Mouse (Mus musculus) midbrain, embryonic 16.5 days (tissue): ENCODE results near the gene Wdr72. TPM values are rescaled to one million over a fixed set of nuclear protein-coding genes. Genes with fewer than 3 reads are reported as not detected.

Source experiments
- ATAC-seq: fragments of 200-750 bp; cut with Nextera tagmentation; 2 replicates; pipeline ENCODE4 v1.8.0; 2017; ENCODE audit warnings: moderate TSS enrichment
- H3K27ac ChIP-seq: fragments of 300-500 bp; sonication (generic); 2 replicates; pipeline ENCODE4 v1.5.1; 2014; ENCODE audit warnings: mild to moderate bottlenecking, low read length, mixed read lengths
- H3K27me3 ChIP-seq: fragments of 300-500 bp; sonication (generic); 2 replicates; pipeline ENCODE4 v1.6.1; 2014; ENCODE audit warnings: low read depth, low read length, mixed read lengths; ENCODE audit not compliant: control insufficient read depth, insufficient read depth
- H3K36me3 ChIP-seq: fragments of 300-500 bp; sonication (generic); 2 replicates; pipeline ENCODE4 v1.6.1; 2014; ENCODE audit warnings: mild to moderate bottlenecking, low read length, moderate library complexity, mixed read lengths; ENCODE audit not compliant: control insufficient read depth, insufficient read depth
- H3K4me1 ChIP-seq: fragments of 300-500 bp; sonication (generic); 2 replicates; pipeline ENCODE4 v1.6.1; 2014; ENCODE audit warnings: mild to moderate bottlenecking, low read length, mixed read lengths; ENCODE audit not compliant: control insufficient read depth, insufficient read depth
- H3K4me2 ChIP-seq: fragments of 300-500 bp; sonication (generic); 2 replicates; pipeline ENCODE4 v1.6.1; 2014; ENCODE audit warnings: mild to moderate bottlenecking, low read length, mixed read lengths
- H3K4me3 ChIP-seq: fragments of 300-500 bp; sonication (generic); 2 replicates; pipeline ENCODE4 v1.5.1; 2014; ENCODE audit warnings: low read depth, mild to moderate bottlenecking, low read length, moderate library complexity, mixed read lengths
- H3K9ac ChIP-seq: fragments of 300-500 bp; sonication (generic); 2 replicates; pipeline ENCODE4 v1.6.1; 2014; ENCODE audit warnings: low read depth, low read length, mixed read lengths
- H3K9me3 ChIP-seq: fragments of 300-500 bp; sonication (generic); replicated peaks from 2 replicates; pipeline ENCODE4 v1.6.1; 2014; ENCODE audit warnings: mild to moderate bottlenecking, low read length, mixed read lengths; ENCODE audit not compliant: control insufficient read depth, poor library complexity, severe bottlenecking
- WGBS: fragments of 180-500 bp; shearing (Covaris S2); extraction: QIAGEN DNeasy Blood & Tissue Kit; methylation state at CpG from one replicate; pipeline ENCODE4 v1.1.7; 2014; 5-methylcytosine and 5-hydroxymethylcytosine counted together
- polyA plus RNA-seq: library from polyadenylated mRNA; unstranded; fragments of >200 nt; fragmentation: Nextera tagmentation; extraction: Ambion mirVana; gene quantifications from 2 replicates; pipeline ENCODE4 v1.2.1, GENCODE M21; 2015

Gene Wdr72
- polyA plus RNA-seq, 1 experiment from 2014 or later: 0.43 TPM

GRCm38 (mm10) chr9:74328821-74329220 is 218.7 kb downstream of the Wdr72 start:
- Histone ChIP-seq H3K9ac (no peak overlapping the region), H3K4me1 (no peaks in the 10 kb centered on the region), H3K27me3 (no peaks in the 10 kb centered on the region), H3K9me3 (no peaks in the 10 kb centered on the region), H3K4me3 (no peak overlapping the region), H3K27ac (no peak overlapping the region), H3K36me3 (no peaks in the 10 kb centered on the region), H3K4me2 (no peak overlapping the region)
- 85% methylated on average over 5 of the region's 5 CpGs for WGBS
- no peak for ATAC-seq

- Histone ChIP-seq H3K27ac (no peak overlapping the region), H3K27me3 (no peaks in the 10 kb centered on the region), H3K4me3 (no peak overlapping the region), H3K4me2 (no peak overlapping the region), H3K36me3 (no peaks in the 10 kb centered on the region), H3K9me3 (no peaks in the 10 kb centered on the region), H3K9ac (no peak overlapping the region), H3K4me1 (no peaks in the 10 kb centered on the region)
- WGBS: 44% methylated on average over 9 of the region's 9 CpGs
- ATAC-seq: no peak
Observed at GRCm38 (mm10) chr9:74330706-74331495, 220.7 kb downstream of the Wdr72 start.

- Histone ChIP-seq H3K4me1 (no peaks in the 10 kb centered on the region), H3K4me2 (no peak overlapping the region), H3K9ac (no peak overlapping the region), H3K9me3 (no peaks in the 10 kb centered on the region), H3K27me3 (no peaks in the 10 kb centered on the region), H3K36me3 (no peaks in the 10 kb centered on the region), H3K27ac (no peak overlapping the region), H3K4me3 (no peak overlapping the region)
- 88% methylated on average over 3 of the region's 3 CpGs for WGBS
- no peak for ATAC-seq
Observed at GRCm38 (mm10) chr9:74332321-74332720, 222.2 kb downstream of the Wdr72 start.

Other genes starting within 250 kb of the Wdr72 start
- 5.2 and 5.7 TPM in 2 replicates for gene Unc13c, start 141.4 kb upstream of the Wdr72 start, polyA plus RNA-seq